Mouse (Mus musculus) brain, embryonic 14.5 days (tissue): ENCODE data around the gene Secisbp2.

Source experiments
- CTCF ChIP-seq: fragments of 200-500 bp; IDR thresholded peaks from 2 replicates; pipeline ENCODE4 v1.5.1; 2012; ENCODE audit warnings: inconsistent platforms, mild to moderate bottlenecking, moderate library complexity, borderline replicate concordance; ENCODE audit not compliant: insufficient read depth, insufficient read length; ENCODE audit errors: extremely low read depth
- POLR2A ChIP-seq: fragments of 200-500 bp; IDR thresholded peaks from 2 replicates; pipeline ENCODE4 v1.6.1; 2012; ENCODE audit warnings: mild to moderate bottlenecking, inconsistent platforms, borderline replicate concordance; ENCODE audit not compliant: poor library complexity, insufficient read depth, insufficient read length, severe bottlenecking; ENCODE audit errors: extremely low read depth

DNA sequence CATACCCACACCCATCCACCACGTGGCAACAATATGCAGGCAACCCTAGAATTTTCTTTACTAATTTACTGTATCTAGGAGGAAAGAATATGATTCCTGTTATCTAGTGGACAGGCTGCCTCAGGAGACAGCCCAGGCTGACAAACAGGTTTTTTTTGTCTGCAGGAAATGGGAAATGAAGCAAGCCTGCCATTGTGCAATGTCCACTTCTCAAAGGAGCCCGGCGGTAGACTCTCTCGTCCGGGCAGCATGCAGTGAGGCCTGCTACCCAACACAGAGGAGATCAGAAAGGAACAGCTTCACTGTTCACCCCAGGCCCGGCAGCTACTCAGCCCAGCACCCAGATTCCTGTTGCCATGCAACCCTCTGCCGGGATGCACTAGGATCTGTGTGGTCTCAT, 59.2 kb downstream of the Secisbp2 start:
- TF ChIP-seq CTCF (no peak), POLR2A (no peak)
